ENCODE assay signal across 20 mouse cellular contexts in genomic region chr3:26181013-26181412, GRCm38 (mm10).
DNase-seq lines count a peak whose midpoint lies in the region; ATAC-seq and TF ChIP-seq lines count a peak whose summit lies in the region.
"Had no signal": no experiment of that assay in that cellular context is flagged by ENCODE, and none has a peak within 500 bp of the region (broad histone marks: within the 10 kb centered on the region; RNA-seq: fewer than 3 reads in every experiment).

No protein-coding gene starts in this region.

- H3K9me3 ChIP-seq in G1E (replicated peaks) (no peaks in the 10 kb centered on the region), MEL (replicated peaks; ENCODE audit: insufficient read depth, low read length) (no peaks in the 10 kb centered on the region)
- no peaks in the 10 kb centered on the region for H3K9me3 ChIP-seq in stomach, postnatal 0 days (ENCODE audit: control insufficient read depth, low read length)

- H3K27me3 ChIP-seq in G1E (ENCODE audit: insufficient read depth, low read length): no peaks in the 10 kb centered on the region
- H3K27me3 ChIP-seq in MEL (ENCODE audit: control insufficient read depth in 1 of 2, insufficient read depth in 2 of 2, low read length in 2 of 2): no peaks in the 10 kb centered on the region
- no peaks in the 10 kb centered on the region for H3K27me3 ChIP-seq in stomach, postnatal 0 days (ENCODE audit: control insufficient read depth, insufficient read depth, low read length)
- H3K27me3 ChIP-seq: CH12.LX had no signal

- H3K27ac ChIP-seq in MEL (ENCODE audit: control insufficient read depth, low read depth, low read length): no peak overlapping the region
- no peak overlapping the region for H3K27ac ChIP-seq in stomach, postnatal 0 days (replicated peaks)

- TF ChIP-seq RAD21 in MEL (IDR thresholded peaks at IDR 0.05; ENCODE audit: low read depth, low read length): no peak

- no peak overlapping the region for H3K9ac ChIP-seq in MEL (ENCODE audit: control insufficient read depth, low read depth, low read length, poor library complexity, severe bottlenecking)
- H3K9ac ChIP-seq in stomach, postnatal 0 days (ENCODE audit: low read length): no peak overlapping the region

- TF ChIP-seq POLR2A in MEL (IDR thresholded peaks at IDR 0.05; ENCODE audit: control insufficient read depth in 1 of 2, insufficient read depth in 1 of 2, low read depth in 1 of 2, low read length in 2 of 2, poor library complexity in 1 of 2): no peak

- ATAC-seq in G1E (ENCODE audit: extremely low read depth, insufficient number of reproducible peaks, low FRiP score, poor library complexity, severe bottlenecking): peak; percentile 57; the same call in 1 of the 2 replicates
- no peak for ATAC-seq in stomach, postnatal 0 days (ENCODE audit: low FRiP score, low TSS enrichment)
- ATAC-seq: activated CD4-positive, CD25-positive, alpha-beta regulatory T cell, adult 4 months; CD4-positive, CD25-positive, alpha-beta regulatory T cell, adult 4 months; Patski had no signal

- no peak for TF ChIP-seq CTCF in G1E (IDR thresholded peaks at IDR 0.05; ENCODE audit: low read depth, low read length)
- TF ChIP-seq CTCF in MEL (IDR thresholded peaks at IDR 0.05 in 2 of 3, conservative IDR thresholded peaks at IDR 0.05 in 1 of 3; ENCODE audit: control insufficient read depth in 1 of 3, insufficient read depth in 1 of 3, low read depth in 2 of 3, low read length in 3 of 3, poor library complexity in 1 of 3, severe bottlenecking in 1 of 3): no peak
- no peak for TF ChIP-seq CTCF in stomach, postnatal 0 days (IDR thresholded peaks at IDR 0.05; ENCODE audit: low read depth)

- 91% methylated on average over 3 of the region's 3 CpGs for WGBS in stomach, postnatal 0 days

- H3K79me2 ChIP-seq in MEL (ENCODE audit: control insufficient read depth, insufficient read depth, low read length, poor library complexity): no peaks in the 10 kb centered on the region

- H3K4me3 ChIP-seq in G1E (ENCODE audit: low read depth, low read length): no peak overlapping the region
- no peak overlapping the region for H3K4me3 ChIP-seq in MEL (ENCODE audit: control insufficient read depth in 1 of 2, insufficient read depth in 1 of 2, low read depth in 2 of 2, low read length in 2 of 2)
- no peak overlapping the region for H3K4me3 ChIP-seq in stomach, postnatal 0 days (ENCODE audit: low read depth, low read length)

- TF ChIP-seq EP300 in MEL (IDR thresholded peaks at IDR 0.05; ENCODE audit: low read depth in 1 of 2, low read length in 2 of 2): peak; percentile 56 to 60; a peak in 2 of 4 replicates
- no peak for TF ChIP-seq EP300 in stomach, postnatal 0 days (optimal IDR thresholded peaks at IDR 0.05)

- no peak overlapping the region for H3K4me2 ChIP-seq in stomach, postnatal 0 days (replicated peaks; ENCODE audit: low read depth)

- DNase-seq in G1E (ENCODE audit: low spot score): no peak
- DNase-seq in MEL (ENCODE audit: low read depth, low spot score): peak; percentile 55
- no peak for DNase-seq in stomach, postnatal 0 days (ENCODE audit: low spot score)
- no peak for DNase-seq in ovary, postnatal 10 days (ENCODE audit: low spot score)
- DNase-seq: adrenal gland, adult 2 months; adrenal gland, adult 8-10 months; adrenal gland, postnatal 10 days; adrenal gland, postnatal 14 days; adrenal gland, postnatal 25 days; adrenal gland, postnatal 36 days; B cell, adult 2 months; cerebellum, adult 11 months; cerebellum, adult 11-12 months; cerebellum, adult 18-20 months; cerebellum, adult 2 months; cerebellum, adult 8-10 months had no signal

- H3K4me1 ChIP-seq in G1E (ENCODE audit: insufficient read depth, low read depth, low read length) (peaks cover 6% of the 10 kb centered on the region; the same call in 1 of the 2 replicates), MEL (ENCODE audit: control insufficient read depth in 1 of 2, insufficient read depth in 2 of 2, low read length in 2 of 2) (peaks cover 2 to 5% of the 10 kb centered on the region in 2 experiments; a peak in 2 of 4 replicates)
- H3K4me1 ChIP-seq in stomach, postnatal 0 days (replicated peaks; ENCODE audit: control insufficient read depth, insufficient read depth): no peaks in the 10 kb centered on the region

- H3K36me3 ChIP-seq in G1E (replicated peaks): no peaks in the 10 kb centered on the region
- H3K36me3 ChIP-seq in MEL (ENCODE audit: control insufficient read depth in 1 of 2, insufficient read depth in 2 of 2, low read length in 2 of 2): peaks cover 0 to 6% of the 10 kb centered on the region in 2 experiments; a peak in 2 of 4 replicates
- H3K36me3 ChIP-seq in stomach, postnatal 0 days (ENCODE audit: control insufficient read depth, insufficient read depth, low read length): no peaks in the 10 kb centered on the region

TF ChIP-seq in MEL, 35 proteins besides CTCF, POLR2A, EP300 and RAD21:
- no peak for TF ChIP-seq TBP (IDR thresholded peaks at IDR 0.05; ENCODE audit: low read depth, low read length)
- no peak for TF ChIP-seq JUND (IDR thresholded peaks at IDR 0.05; ENCODE audit: low read depth, low read length)
- no peak for TF ChIP-seq ZC3H11A (IDR thresholded peaks at IDR 0.05; ENCODE audit: low read depth, low read length)
- 0 out of 2 replicates have a peak, but pooled peaks have one; percentile 10 for TF ChIP-seq RCOR1 (IDR thresholded peaks at IDR 0.05; ENCODE audit: low read depth, low read length)
- TF ChIP-seq MAZ (IDR thresholded peaks at IDR 0.05; ENCODE audit: low read depth, low read length): no peak
- TF ChIP-seq TCF12 (IDR thresholded peaks at IDR 0.05; ENCODE audit: low read depth, low read length): peak; percentile 80
- no peak for TF ChIP-seq MYC (IDR thresholded peaks at IDR 0.05; ENCODE audit: low read depth, low read length)
- peak; percentile 77 for TF ChIP-seq GATA1 (IDR thresholded peaks at IDR 0.05; ENCODE audit: low read depth, low read length)
- no peak for TF ChIP-seq HCFC1 (IDR thresholded peaks at IDR 0.05; ENCODE audit: low read depth, low read length)
- TF ChIP-seq NRF1 (IDR thresholded peaks at IDR 0.05; ENCODE audit: insufficient read depth, low read depth, low read length, poor library complexity, severe bottlenecking): no peak
- no peak for TF ChIP-seq ZMIZ1 (IDR thresholded peaks at IDR 0.05; ENCODE audit: low read depth, low read length)
- TF ChIP-seq ZKSCAN1 (IDR thresholded peaks at IDR 0.05; ENCODE audit: low read depth, low read length): no peak
- TF ChIP-seq TAL1 (IDR thresholded peaks at IDR 0.05; ENCODE audit: low read length): 0 out of 2 replicates have a peak, but pooled peaks have one; percentile 29
- no peak for TF ChIP-seq MEF2A (IDR thresholded peaks at IDR 0.05; ENCODE audit: extremely low read depth, insufficient replicate concordance, low read depth, low read length, poor library complexity, severe bottlenecking)
- TF ChIP-seq KAT2A (conservative IDR thresholded peaks at IDR 0.05; ENCODE audit: low read depth, low read length): no peak
TF ChIP-seq in MEL: peak in this region for 4.
